Mouse (Mus musculus): ENCODE data around the gene Sema4b. TPM values are rescaled to one million over a fixed set of nuclear protein-coding genes. Genes with fewer than 3 reads are reported as not detected.

Gene Sema4b
- polyA plus RNA-seq, 1 experiment, result 51.6 TPM

- no peak overlapping the region for H3K27ac ChIP-seq (ENCODE audit: control insufficient read depth, insufficient read depth, low read depth, low read length, poor library complexity)
- H3K4me1 ChIP-seq (ENCODE audit: control insufficient read depth, insufficient read depth, low read length), result peaks cover 19% of the 10 kb centered on the region
- no peak overlapping the region for H3K4me3 ChIP-seq (replicated peaks; ENCODE audit: control insufficient read depth, low read depth, low read length)
- TF ChIP-seq POLR2A (IDR thresholded peaks at IDR 0.05; ENCODE audit: borderline replicate concordance, control insufficient read depth, low read depth, low read length), result no peak
- TF ChIP-seq CTCF (IDR thresholded peaks at IDR 0.05; ENCODE audit: control insufficient read depth, insufficient read depth, low read length), result no peak
- 93% methylated on average over 2 of the region's 2 CpGs for WGBS
Observed at GRCm38 (mm10) chr7:80188579-80189125, 2.0 kb downstream of the Sema4b start.

GRCm38 (mm10) chr7:80189147-80189933, 2.7 kb downstream of the Sema4b start:
- 76% methylated on average over 11 of the region's 11 CpGs for WGBS
- TF ChIP-seq POLR2A (IDR thresholded peaks at IDR 0.05; ENCODE audit: borderline replicate concordance, control insufficient read depth, low read depth, low read length) (no peak), CTCF (IDR thresholded peaks at IDR 0.05; ENCODE audit: control insufficient read depth, insufficient read depth, low read length) (no peak)
- no peak overlapping the region for H3K27ac ChIP-seq (ENCODE audit: control insufficient read depth, insufficient read depth, low read depth, low read length, poor library complexity)
- H3K4me3 ChIP-seq (replicated peaks; ENCODE audit: control insufficient read depth, low read depth, low read length), result no peak overlapping the region
- peaks cover 23% of the 10 kb centered on the region for H3K4me1 ChIP-seq (ENCODE audit: control insufficient read depth, insufficient read depth, low read length)

- Histone ChIP-seq H3K27ac (ENCODE audit: control insufficient read depth, insufficient read depth, low read depth, low read length, poor library complexity) (peak overlapping the region; percentile 96), H3K4me1 (ENCODE audit: control insufficient read depth, insufficient read depth, low read length) (peaks cover 23% of the 10 kb centered on the region), H3K4me3 (replicated peaks; ENCODE audit: control insufficient read depth, low read depth, low read length) (peak overlapping the region; percentile 3)
- TF ChIP-seq CTCF (IDR thresholded peaks at IDR 0.05; ENCODE audit: control insufficient read depth, insufficient read depth, low read length) (peak; percentile 14; the same call in 1 of the 2 replicates), POLR2A (IDR thresholded peaks at IDR 0.05; ENCODE audit: borderline replicate concordance, control insufficient read depth, low read depth, low read length) (peak; percentile 38; the same call in 1 of the 2 replicates)
- 6% methylated on average over 5 of the region's 5 CpGs for WGBS
Observed at GRCm38 (mm10) chr7:80191455-80191854, 4.8 kb downstream of the Sema4b start.

- Histone ChIP-seq H3K27ac (ENCODE audit: control insufficient read depth, insufficient read depth, low read depth, low read length, poor library complexity) (peak overlapping the region; percentile 96), H3K4me1 (ENCODE audit: control insufficient read depth, insufficient read depth, low read length) (peaks cover 24% of the 10 kb centered on the region), H3K4me3 (replicated peaks; ENCODE audit: control insufficient read depth, low read depth, low read length) (peak overlapping the region; percentile 64)
- 1% methylated on average over 16 of the region's 16 CpGs for WGBS
- peak; percentile 26; the same call in 1 of the 2 replicates for TF ChIP-seq CTCF (IDR thresholded peaks at IDR 0.05; ENCODE audit: control insufficient read depth, insufficient read depth, low read length)
- peak; percentile 53; the same call in 1 of the 2 replicates for TF ChIP-seq POLR2A (IDR thresholded peaks at IDR 0.05; ENCODE audit: borderline replicate concordance, control insufficient read depth, low read depth, low read length)
Observed at GRCm38 (mm10) chr7:80192226-80193061, 5.8 kb downstream of the Sema4b start.

GRCm38 (mm10) chr7:80193941-80194739, 7.5 kb downstream of the Sema4b start:
- WGBS, result 55% methylated on average over 13 of the region's 13 CpGs
- H3K27ac ChIP-seq (ENCODE audit: control insufficient read depth, insufficient read depth, low read depth, low read length, poor library complexity), result peak overlapping the region; percentile 73
- TF ChIP-seq POLR2A (IDR thresholded peaks at IDR 0.05; ENCODE audit: borderline replicate concordance, control insufficient read depth, low read depth, low read length), result no peak
- TF ChIP-seq CTCF (IDR thresholded peaks at IDR 0.05; ENCODE audit: control insufficient read depth, insufficient read depth, low read length), result no peak
- peaks cover 23% of the 10 kb centered on the region for H3K4me1 ChIP-seq (ENCODE audit: control insufficient read depth, insufficient read depth, low read length)
- no peak overlapping the region for H3K4me3 ChIP-seq (replicated peaks; ENCODE audit: control insufficient read depth, low read depth, low read length)

GRCm38 (mm10) chr7:80195146-80195545, 8.5 kb downstream of the Sema4b start:
- 74% methylated on average over 5 of the region's 5 CpGs for WGBS
- H3K4me3 ChIP-seq (replicated peaks; ENCODE audit: control insufficient read depth, low read depth, low read length), result peak overlapping the region; percentile 21
- TF ChIP-seq POLR2A (IDR thresholded peaks at IDR 0.05; ENCODE audit: borderline replicate concordance, control insufficient read depth, low read depth, low read length) (no peak), CTCF (IDR thresholded peaks at IDR 0.05; ENCODE audit: control insufficient read depth, insufficient read depth, low read length) (no peak)
- peak overlapping the region; percentile 35; the same call in 1 of the 2 replicates for H3K27ac ChIP-seq (ENCODE audit: control insufficient read depth, insufficient read depth, low read depth, low read length, poor library complexity)
- H3K4me1 ChIP-seq (ENCODE audit: control insufficient read depth, insufficient read depth, low read length), result peaks cover 25% of the 10 kb centered on the region

GRCm38 (mm10) chr7:80195576-80196263, 9.1 kb downstream of the Sema4b start:
- peaks cover 27% of the 10 kb centered on the region for H3K4me1 ChIP-seq (ENCODE audit: control insufficient read depth, insufficient read depth, low read length)
- TF ChIP-seq CTCF (IDR thresholded peaks at IDR 0.05; ENCODE audit: control insufficient read depth, insufficient read depth, low read length) (no peak), POLR2A (IDR thresholded peaks at IDR 0.05; ENCODE audit: borderline replicate concordance, control insufficient read depth, low read depth, low read length) (no peak)
- 84% methylated on average over 10 of the region's 11 CpGs for WGBS
- H3K27ac ChIP-seq (ENCODE audit: control insufficient read depth, insufficient read depth, low read depth, low read length, poor library complexity), result peak overlapping the region; percentile 6; the same call in 1 of the 2 replicates
- no peak overlapping the region for H3K4me3 ChIP-seq (replicated peaks; ENCODE audit: control insufficient read depth, low read depth, low read length)
